Mouse (Mus musculus): ENCODE measurements around the gene Gtpbp1. TPM values are rescaled to one million over a fixed set of nuclear protein-coding genes. Genes with fewer than 3 reads are reported as not detected.

Gene Gtpbp1
- total and polyA plus RNA-seq, 2 experiments from 2014 or later, result 47.6 to 78.1 TPM

DNA sequence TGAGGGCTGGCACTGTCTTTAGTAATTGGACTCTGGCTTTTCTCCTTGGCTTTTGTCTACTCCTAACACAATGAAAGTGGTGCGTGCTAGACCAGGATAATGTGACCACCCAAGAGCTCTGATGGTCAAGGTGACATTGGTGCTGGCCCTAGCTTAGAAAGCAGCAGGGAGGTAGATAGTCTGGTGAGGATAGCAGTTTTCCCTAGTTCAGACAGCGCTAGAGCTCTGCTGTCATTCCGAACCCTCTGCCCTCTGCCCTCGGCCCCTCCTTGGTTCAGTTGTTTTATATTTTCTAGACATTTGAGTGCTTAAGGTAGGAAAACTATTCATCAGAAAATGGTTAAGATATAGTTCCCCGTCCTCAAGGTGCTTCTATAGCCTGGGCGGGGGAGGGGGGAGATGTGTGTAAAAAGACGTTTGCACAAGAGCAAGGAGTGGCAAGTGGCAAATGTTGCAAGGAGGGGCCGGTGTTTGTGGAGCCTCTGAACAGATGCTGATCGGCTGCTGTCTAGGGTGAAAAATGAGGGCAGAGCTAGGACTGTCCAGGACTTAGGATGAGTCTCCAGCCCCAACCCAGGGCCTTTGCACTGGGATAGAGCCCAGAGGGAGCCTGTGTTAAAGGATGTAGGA is 7.0 kb downstream of the Gtpbp1 start:
- 77% methylated on average over 9 of the region's 9 CpGs for WGBS
- TF ChIP-seq CTCF (IDR thresholded peaks at IDR 0.05; ENCODE audit: low read depth), result no peak
- 0 out of 2 replicates have a peak, but pooled peaks cover 5% of the 10 kb centered on the region for H3K4me1 ChIP-seq (ENCODE audit: insufficient read depth)
- no peaks in the 10 kb centered on the region for H3K9me3 ChIP-seq (ENCODE audit: low read length)
- ATAC-seq, result no peak
- DNase-seq, result no peak
- no peaks in the 10 kb centered on the region for H3K36me3 ChIP-seq (ENCODE audit: insufficient read depth)
- H3K27ac ChIP-seq (ENCODE audit: low read depth, low read length), result peak overlapping the region; percentile 29; the same call in 1 of the 2 replicates
- H3K4me3 ChIP-seq (ENCODE audit: low read depth, low read length), result no peak overlapping the region
- no peaks in the 10 kb centered on the region for H3K27me3 ChIP-seq (ENCODE audit: insufficient read depth, low read length)
- H3K9ac ChIP-seq, result no peak overlapping the region
- H3K4me2 ChIP-seq (ENCODE audit: low read depth), result no peak overlapping the region

DNA sequence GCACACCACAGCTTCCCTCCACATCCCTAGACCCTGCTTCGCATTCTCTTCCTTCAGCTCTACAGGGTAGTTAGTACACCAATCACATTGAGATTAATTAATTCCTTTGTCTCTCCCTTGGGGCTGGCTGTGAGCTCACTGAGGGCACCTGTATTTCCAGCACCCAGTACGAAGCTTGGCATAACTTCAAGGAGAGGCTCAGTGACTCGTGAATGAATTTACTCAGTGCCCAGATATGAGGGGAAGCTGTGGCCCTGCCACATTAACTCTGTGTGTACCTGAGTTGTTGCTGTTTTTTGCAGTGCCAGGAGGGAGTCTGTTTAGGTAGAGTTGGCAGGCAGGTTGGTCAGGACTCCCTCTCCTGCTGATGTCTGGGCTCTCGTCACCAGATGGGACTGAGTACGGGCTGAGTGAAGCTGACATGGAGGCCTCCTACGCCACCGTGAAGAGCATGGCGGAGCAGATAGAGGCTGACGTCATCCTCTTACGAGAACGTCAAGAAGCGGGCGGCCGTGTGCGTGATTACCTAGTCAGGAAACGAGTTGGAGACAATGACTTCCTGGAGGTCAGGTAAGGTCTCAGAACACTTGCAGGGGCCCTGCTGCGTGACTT is 16.1 kb downstream of the Gtpbp1 start:
- Histone ChIP-seq H3K4me3 (ENCODE audit: low read depth, low read length) (no peak overlapping the region), H3K27ac (ENCODE audit: low read depth, low read length) (no peak overlapping the region), H3K9ac (no peak overlapping the region), H3K4me2 (ENCODE audit: low read depth) (no peak overlapping the region), H3K36me3 (ENCODE audit: insufficient read depth) (peaks cover 40% of the 10 kb centered on the region), H3K27me3 (ENCODE audit: insufficient read depth, low read length) (no peaks in the 10 kb centered on the region), H3K4me1 (ENCODE audit: insufficient read depth) (no peaks in the 10 kb centered on the region), H3K9me3 (ENCODE audit: low read length) (no peaks in the 10 kb centered on the region)
- ATAC-seq (no peak), DNase-seq (no peak)
- 73% methylated on average over 17 of the region's 17 CpGs for WGBS
- no peak for TF ChIP-seq CTCF (IDR thresholded peaks at IDR 0.05; ENCODE audit: low read depth)

DNA sequence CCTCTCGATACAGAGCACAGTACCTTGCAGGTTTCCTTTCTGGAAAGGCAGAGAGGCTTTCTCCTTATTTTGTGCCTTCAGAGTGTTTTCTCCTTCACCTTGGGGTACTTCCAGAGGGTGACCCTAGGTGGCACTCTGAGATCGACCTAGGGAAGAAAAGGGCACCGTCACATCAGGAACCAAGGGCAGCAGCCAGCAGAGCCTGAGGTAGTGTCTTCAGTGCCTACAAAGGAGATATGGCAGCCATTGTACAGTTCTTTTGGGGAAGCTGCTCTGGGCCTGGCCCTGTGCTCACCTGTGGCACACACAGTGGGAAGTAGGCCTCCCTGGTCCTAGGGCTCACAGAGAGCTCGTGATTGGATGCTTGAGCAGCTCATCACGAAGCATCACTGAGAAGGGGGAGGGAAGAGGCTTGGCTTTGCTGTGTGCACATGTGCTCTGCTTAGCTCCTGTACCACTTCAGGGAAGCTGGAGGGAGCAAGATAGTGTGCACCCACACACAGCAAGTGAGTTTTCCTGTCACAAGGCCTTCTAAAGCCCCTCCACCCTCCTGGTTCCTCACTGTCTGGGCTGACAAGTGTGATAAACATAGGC is 17.7 kb downstream of the Gtpbp1 start:
- H3K4me3 ChIP-seq (ENCODE audit: low read depth, low read length), result no peak overlapping the region
- ATAC-seq (no peak), DNase-seq (no peak)
- H3K27ac ChIP-seq (ENCODE audit: low read depth, low read length), result no peak overlapping the region
- no peaks in the 10 kb centered on the region for H3K9me3 ChIP-seq (ENCODE audit: low read length)
- H3K4me1 ChIP-seq (ENCODE audit: insufficient read depth), result no peaks in the 10 kb centered on the region
- no peak for TF ChIP-seq CTCF (IDR thresholded peaks at IDR 0.05; ENCODE audit: low read depth)
- WGBS, result 94% methylated on average over 5 of the region's 5 CpGs
- no peak overlapping the region for H3K4me2 ChIP-seq (ENCODE audit: low read depth)
- peaks cover 56% of the 10 kb centered on the region for H3K36me3 ChIP-seq (ENCODE audit: insufficient read depth)
- no peaks in the 10 kb centered on the region for H3K27me3 ChIP-seq (ENCODE audit: insufficient read depth, low read length)
- no peak overlapping the region for H3K9ac ChIP-seq

DNA sequence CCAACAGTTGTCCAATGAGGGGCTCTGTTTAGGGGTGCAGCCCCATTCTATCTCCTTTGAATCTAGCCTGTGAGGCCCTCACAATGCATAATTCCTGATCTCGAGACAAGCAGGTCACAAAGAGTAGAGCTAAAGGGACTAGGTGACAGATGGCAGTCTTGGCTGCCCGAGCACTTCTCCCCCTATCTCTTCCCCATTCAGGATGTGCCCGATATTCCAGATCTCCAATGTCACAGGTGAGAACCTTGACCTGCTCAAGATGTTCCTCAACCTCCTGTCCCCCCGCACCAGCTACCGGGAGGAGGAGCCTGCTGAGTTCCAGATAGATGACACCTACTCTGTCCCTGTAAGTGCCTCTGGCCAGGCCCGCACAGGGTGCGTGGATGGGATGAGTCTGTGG is 25.0 kb downstream of the Gtpbp1 start:
- Histone ChIP-seq H3K27me3 (ENCODE audit: insufficient read depth, low read length) (no peaks in the 10 kb centered on the region), H3K9me3 (ENCODE audit: low read length) (no peaks in the 10 kb centered on the region)
- TF ChIP-seq CTCF (IDR thresholded peaks at IDR 0.05; ENCODE audit: low read depth), result no peak

DNA sequence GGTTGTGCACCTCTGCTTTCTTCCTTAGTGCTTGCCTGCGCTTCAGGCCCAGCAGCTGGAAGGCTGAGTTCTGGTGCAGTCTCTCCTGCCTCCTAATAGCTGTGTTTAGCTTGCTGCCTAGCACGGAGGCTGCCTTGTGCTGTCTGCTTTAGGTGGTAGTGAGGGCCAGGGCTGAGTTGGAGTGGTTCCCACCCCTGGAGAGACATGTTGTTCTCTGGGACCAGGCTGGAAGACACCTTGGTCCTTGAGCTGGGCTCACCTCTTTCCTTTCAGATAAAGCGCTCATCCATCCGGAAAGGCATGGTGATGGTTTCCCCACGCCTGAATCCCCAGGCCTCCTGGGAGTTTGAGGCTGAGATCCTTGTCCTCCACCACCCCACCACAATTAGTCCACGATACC is 26.1 kb downstream of the Gtpbp1 start:
- TF ChIP-seq CTCF (IDR thresholded peaks at IDR 0.05; ENCODE audit: low read depth), result no peak
- peaks cover 92% of the 10 kb centered on the region for H3K36me3 ChIP-seq (ENCODE audit: insufficient read depth)
- no peak overlapping the region for H3K9ac ChIP-seq
- H3K4me3 ChIP-seq (ENCODE audit: low read depth, low read length), result no peak overlapping the region
- H3K4me1 ChIP-seq (ENCODE audit: insufficient read depth), result no peaks in the 10 kb centered on the region
- H3K4me2 ChIP-seq (ENCODE audit: low read depth), result no peak overlapping the region
- no peak for DNase-seq
- WGBS, result 91% methylated on average over 6 of the region's 6 CpGs
- H3K9me3 ChIP-seq (ENCODE audit: low read length), result no peaks in the 10 kb centered on the region
- no peak overlapping the region for H3K27ac ChIP-seq (ENCODE audit: low read depth, low read length)
- H3K27me3 ChIP-seq (ENCODE audit: insufficient read depth, low read length), result no peaks in the 10 kb centered on the region
- ATAC-seq, result no peak

More for the DNA sequence above, 25.0 kb downstream of the Gtpbp1 start:
- Histone ChIP-seq H3K4me2 (ENCODE audit: low read depth) (no peak overlapping the region), H3K4me3 (ENCODE audit: low read depth, low read length) (no peak overlapping the region), H3K36me3 (ENCODE audit: insufficient read depth) (peaks cover 92% of the 10 kb centered on the region), H3K27ac (ENCODE audit: low read depth, low read length) (no peak overlapping the region), H3K9ac (no peak overlapping the region), H3K4me1 (ENCODE audit: insufficient read depth) (no peaks in the 10 kb centered on the region)
- 94% methylated on average over 7 of the region's 7 CpGs for WGBS
- ATAC-seq, result no peak
- DNase-seq, result no peak

DNA sequence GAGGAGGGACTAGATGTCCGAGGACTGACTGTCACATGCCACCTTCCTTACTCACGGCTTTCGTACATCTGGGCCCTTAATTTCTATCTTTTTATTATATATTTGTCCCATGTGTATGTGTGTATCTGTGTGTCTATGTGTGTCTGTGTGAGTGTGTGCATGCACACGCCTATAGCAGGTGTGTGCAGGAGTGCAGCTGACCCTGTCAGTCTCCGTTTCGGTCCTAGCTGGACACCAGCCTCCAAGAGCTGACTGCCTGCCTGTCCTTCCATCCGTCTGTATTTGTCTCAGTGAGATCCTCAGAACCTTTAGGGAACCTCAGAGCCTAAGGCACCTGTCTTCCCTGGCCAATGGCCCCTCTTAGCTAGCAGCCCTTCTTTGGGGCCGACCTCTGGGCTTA is 29.6 kb downstream of the Gtpbp1 start:
- H3K4me2 ChIP-seq (ENCODE audit: low read depth), result no peak overlapping the region
- WGBS, result 90% methylated on average over 8 of the region's 8 CpGs
- peaks cover 67% of the 10 kb centered on the region for H3K36me3 ChIP-seq (ENCODE audit: insufficient read depth)
- no peak overlapping the region for H3K4me3 ChIP-seq (ENCODE audit: low read depth, low read length)
- H3K4me1 ChIP-seq (ENCODE audit: insufficient read depth), result no peaks in the 10 kb centered on the region
- H3K27me3 ChIP-seq (ENCODE audit: insufficient read depth, low read length), result no peaks in the 10 kb centered on the region
- ATAC-seq (no peak), DNase-seq (no peak)
- TF ChIP-seq CTCF (IDR thresholded peaks at IDR 0.05; ENCODE audit: low read depth), result no peak
- no peak overlapping the region for H3K27ac ChIP-seq (ENCODE audit: low read depth, low read length)
- H3K9me3 ChIP-seq (ENCODE audit: low read length), result no peaks in the 10 kb centered on the region
- H3K9ac ChIP-seq, result no peak overlapping the region

DNA sequence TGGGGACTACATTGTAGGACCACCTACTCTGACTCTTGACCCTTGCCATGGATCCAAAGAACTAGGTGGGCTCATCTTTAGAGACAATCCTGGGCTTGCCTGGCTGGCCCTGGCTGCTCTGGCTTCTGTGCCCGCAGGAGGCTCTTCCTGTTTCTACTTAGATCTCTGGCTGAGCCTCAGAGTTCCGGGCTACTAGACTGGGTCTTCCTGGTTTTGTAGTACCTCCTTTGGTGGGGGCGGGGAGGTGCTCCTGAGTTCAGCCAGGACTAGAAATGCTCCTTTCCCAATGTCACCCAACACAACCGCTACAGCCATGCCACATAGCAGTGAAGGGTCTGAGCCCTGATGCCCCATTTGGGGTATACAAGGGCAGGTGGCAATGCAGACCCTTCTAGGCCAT is 30.2 kb downstream of the Gtpbp1 start:
- no peak overlapping the region for H3K9ac ChIP-seq
- ATAC-seq (no peak), DNase-seq (no peak)
- H3K4me2 ChIP-seq (ENCODE audit: low read depth), result no peak overlapping the region
- H3K27me3 ChIP-seq (ENCODE audit: insufficient read depth, low read length), result no peaks in the 10 kb centered on the region
- H3K4me1 ChIP-seq (ENCODE audit: insufficient read depth), result no peaks in the 10 kb centered on the region
- H3K36me3 ChIP-seq (ENCODE audit: insufficient read depth), result peaks cover 68% of the 10 kb centered on the region
- H3K4me3 ChIP-seq (ENCODE audit: low read depth, low read length), result no peak overlapping the region
- H3K27ac ChIP-seq (ENCODE audit: low read depth, low read length), result no peak overlapping the region
- H3K9me3 ChIP-seq (ENCODE audit: low read length), result no peaks in the 10 kb centered on the region
- no peak for TF ChIP-seq CTCF (IDR thresholded peaks at IDR 0.05; ENCODE audit: low read depth)
- 89% methylated on average over 4 of the region's 4 CpGs for WGBS

All from forebrain, postnatal 0 days (tissue).